Mouse (Mus musculus): ENCODE data around the gene Akap7. TPM values are rescaled to one million over a fixed set of nuclear protein-coding genes. Genes with fewer than 3 reads are reported as not detected.

Akap7 gene
- total RNA-seq, 2 experiments from 2014 or later: 53.2 to 68.6 TPM

DNA sequence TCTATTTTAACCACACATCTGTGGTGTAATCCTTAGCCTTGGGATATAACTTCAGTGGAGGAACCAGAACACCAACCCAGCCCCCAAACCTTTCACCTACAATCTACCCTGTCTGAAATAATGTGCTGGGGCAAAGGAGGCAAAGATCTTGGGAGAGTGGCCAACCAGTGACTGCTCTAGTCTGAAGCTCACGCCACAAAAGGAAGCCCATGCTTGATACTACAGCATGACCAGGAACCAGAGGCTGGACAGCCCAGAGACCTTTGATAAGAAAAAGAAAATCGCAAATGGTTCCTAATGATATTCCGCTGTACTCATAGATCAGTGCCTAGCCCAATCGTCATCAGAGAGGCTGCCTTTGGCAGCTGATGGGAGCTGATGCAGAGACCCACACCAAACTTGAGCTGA lies 9.4 kb downstream of the Akap7 start:
- intact Hi-C loops (cut with DNase I): loop anchor here (2.0 kb wide), 1 partner anchor 33 kb away; no protein-coding TSS in a partner anchor
- DNase-seq: peak in 1 of 2 experiments; percentile 45

DNA sequence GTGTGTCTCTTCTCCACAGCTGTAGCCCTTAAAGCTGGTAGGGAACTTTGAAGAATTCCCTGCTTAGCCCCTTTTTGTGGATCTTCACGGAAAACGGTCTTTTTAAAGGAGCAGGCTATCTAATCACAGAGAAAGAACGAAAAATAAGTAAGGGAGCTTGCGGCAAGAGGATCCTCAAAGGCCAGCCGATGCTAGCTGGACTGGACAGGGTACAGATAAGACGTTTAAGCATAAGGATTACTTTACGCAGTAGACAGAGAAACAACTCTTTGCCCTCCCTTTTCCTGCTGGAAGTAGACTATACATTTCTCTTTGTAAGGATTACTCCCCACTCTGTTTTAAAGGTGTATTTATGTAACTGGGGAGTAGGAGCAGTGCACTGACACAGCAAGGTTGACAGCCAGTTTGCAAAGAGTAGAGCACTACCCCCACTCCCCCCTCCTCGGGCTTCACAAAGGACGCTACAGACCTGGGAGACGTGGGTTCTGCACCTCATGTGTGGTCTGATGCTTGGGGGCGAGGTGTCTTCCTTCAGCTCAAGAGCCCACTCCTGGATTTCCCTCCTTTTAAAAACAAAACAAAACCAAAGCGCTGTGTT lies 9.9 kb downstream of the Akap7 start:
- peak in 1 of 2 experiments; percentile 20 for DNase-seq
- intact Hi-C loops (cut with DNase I): loop anchor here (2.0 kb wide), 1 partner anchor 33 kb away; no protein-coding TSS in a partner anchor

GRCm38 (mm10) chr10:25296657-25297369 lies 10.9 kb downstream of the Akap7 start:
- intact Hi-C loops (cut with DNase I): loop anchor here (1.0 kb wide), 1 partner anchor 62 kb away; the partner anchor contains the start of gene Epb41l2
- peak; percentile 92 to 95 for DNase-seq

DNA sequence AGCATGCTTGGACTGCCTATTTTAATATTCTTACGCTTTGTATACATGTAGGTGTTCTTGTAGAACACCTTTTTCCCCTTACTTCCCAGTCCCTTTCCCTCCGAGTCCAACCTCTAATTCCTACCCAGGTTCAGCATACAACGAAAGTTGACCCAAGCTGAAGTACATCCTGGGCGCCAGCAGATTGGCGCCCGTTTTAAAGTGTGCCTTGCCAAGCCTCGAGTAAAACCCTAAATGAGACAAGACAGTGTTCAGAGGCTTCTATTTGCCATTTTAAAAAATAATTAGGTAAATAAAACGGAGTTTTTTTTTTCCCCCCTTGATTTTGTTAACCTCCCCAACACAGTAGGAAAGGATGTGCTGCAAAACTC lies 11.4 kb downstream of the Akap7 start:
- DNase-seq: no peak
- intact Hi-C loops (cut with DNase I): loop anchor here (1.0 kb wide), 1 partner anchor 63 kb away; the partner anchor contains the start of gene Epb41l2

DNA sequence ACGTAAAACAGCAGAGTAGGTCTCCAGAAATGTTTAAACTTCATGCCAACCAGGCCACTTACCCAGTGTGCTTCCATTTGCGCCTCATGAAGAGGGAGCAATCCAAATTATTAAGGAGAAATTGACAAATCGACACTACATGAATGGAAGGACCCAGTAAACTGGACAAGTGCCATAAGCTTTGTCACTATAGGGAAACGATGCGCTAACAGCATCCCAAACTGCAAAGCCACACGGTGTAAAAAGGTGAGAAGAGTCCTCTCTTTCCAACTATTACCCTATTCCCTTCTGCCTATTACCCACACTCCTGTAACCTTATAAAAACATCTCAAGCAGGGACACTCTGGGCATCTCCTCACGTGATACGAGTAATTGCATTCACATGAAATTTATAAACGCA lies 11.8 kb downstream of the Akap7 start:
- no peak for DNase-seq
- intact Hi-C loops (cut with DNase I): loop anchor here (1.0 kb wide), 1 partner anchor 63 kb away; the partner anchor contains the start of gene Epb41l2

- intact Hi-C loops (cut with DNase I): no loop called here
Observed at GRCm38 (mm10) chr10:25294999-25295398, 12.7 kb downstream of the Akap7 start.

GRCm38 (mm10) chr10:25293796-25294195 lies 13.9 kb downstream of the Akap7 start:
- intact Hi-C loops (cut with DNase I): no loop called here

More at GRCm38 (mm10) chr10:25294999-25295398, 12.7 kb downstream of the Akap7 start:
- no peak for DNase-seq

DNA sequence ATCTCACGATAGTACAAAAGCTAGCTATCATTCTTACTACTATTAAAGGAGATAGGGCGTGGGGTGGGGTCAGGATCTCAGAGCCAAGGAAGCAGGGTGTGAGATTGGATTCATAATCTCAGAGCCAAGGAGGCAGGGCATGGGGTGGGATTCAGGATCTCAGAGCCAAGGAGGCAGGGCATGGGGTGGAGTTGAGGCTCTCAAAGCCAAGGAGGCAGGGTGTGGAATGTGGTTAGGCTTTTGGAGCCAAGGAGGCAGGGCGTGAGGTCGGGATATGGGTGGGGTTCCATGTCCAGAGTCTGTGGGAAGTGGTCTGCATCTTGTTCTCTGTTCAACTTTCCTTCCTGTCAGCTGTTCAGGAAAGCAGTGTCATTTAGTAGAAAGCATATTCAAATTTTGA lies 16.6 kb downstream of the Akap7 start:
- intact Hi-C loops (cut with DNase I): no loop called here
- peak; percentile 57 to 61 for DNase-seq

More at GRCm38 (mm10) chr10:25293796-25294195, 13.9 kb downstream of the Akap7 start:
- DNase-seq: no peak

DNA sequence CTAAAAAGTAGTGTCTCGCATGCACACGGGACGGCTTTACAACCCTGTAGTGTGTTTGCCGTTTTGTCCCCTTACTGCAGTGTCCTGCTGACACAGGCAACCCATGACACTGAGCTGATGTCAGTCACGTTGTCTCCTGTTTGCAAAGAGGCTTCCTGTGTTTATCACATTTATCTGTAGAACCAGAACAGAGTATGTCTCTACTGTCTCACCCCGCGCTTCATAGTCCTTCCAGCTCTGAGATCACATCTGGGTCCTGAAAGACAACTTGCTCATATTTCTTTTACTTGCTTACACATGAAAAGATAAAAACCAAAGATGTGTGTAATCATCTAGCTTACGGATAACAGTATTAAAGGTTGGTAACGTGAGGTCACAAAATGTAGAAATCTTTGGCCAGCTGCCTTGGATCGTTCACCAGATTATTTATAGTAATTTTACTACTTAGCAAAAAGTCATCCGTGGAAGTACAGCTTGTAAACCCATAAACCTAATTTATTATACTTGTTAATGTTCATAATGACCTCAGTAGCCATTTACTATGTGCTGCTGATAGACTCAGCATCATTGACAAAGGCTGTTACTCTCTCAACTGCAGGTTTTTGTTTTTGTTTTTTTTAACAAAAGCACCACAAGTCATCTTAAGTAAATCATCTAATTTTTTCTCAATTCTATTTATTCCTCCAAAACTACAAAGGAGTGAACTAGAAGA lies 22.4 kb downstream of the Akap7 start:
- intact Hi-C loops (cut with DNase I): no loop called here

DNA sequence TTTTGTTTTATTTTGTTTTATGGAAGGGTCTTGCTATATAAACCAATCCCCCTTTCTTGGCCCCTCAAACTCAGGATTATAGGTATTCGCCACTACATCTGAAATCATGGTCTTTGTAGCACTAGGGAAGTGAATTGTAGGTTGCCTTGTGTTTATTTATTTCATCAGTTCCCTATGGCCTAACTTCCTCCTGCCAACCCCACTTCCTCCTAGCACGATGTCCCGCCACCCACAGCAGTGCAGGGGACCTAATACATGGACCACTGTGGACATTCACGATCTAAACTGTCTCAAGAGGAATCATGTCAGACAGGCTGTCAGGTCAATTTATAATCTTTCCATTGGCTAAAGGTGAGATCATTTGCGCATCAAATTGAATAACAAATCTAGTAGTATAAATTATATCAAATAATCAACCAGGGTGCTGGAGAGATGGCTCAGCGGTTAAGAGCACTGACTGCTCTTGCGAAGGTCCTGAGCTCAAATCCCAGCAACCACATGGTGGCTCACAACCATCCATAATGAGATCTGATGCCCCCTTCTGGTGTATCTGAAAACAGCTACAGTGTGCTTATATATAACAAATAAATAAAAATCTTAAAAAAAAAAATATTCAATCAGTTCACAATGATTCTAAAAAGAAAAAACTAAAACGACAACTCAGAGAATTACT lies 23.1 kb downstream of the Akap7 start:
- no peak for DNase-seq
- intact Hi-C loops (cut with DNase I): no loop called here

More for the DNA sequence above, 22.4 kb downstream of the Akap7 start:
- DNase-seq: no peak

DNA sequence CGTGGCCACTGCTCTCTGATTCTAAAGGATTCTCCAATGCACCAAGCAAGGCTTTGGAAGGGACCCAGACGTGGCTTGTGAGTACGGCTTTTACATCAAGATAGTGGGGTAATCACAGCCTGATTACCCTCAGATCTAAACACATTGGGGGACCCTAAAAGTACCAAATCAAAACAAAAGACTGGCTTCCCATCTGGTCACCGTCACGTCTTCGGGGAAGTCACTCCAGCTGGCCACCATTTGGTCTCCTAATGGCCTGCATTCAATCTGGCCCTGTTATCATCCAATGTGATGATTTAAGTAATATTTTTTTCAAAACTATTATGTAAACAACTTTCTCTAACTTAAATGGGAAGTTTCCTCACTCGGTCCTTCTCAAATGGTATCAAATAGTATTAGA lies 24.3 kb downstream of the Akap7 start:
- no peak for DNase-seq
- intact Hi-C loops (cut with DNase I): no loop called here

- no peak for DNase-seq
- intact Hi-C loops (cut with DNase I): no loop called here
Observed at GRCm38 (mm10) chr10:25280141-25280540, 27.5 kb downstream of the Akap7 start.

GRCm38 (mm10) chr10:25279406-25279805 lies 28.3 kb downstream of the Akap7 start:
- DNase-seq: no peak
- intact Hi-C loops (cut with DNase I): no loop called here

- intact Hi-C loops (cut with DNase I): no loop called here
- DNase-seq: no peak
Observed at GRCm38 (mm10) chr10:25275492-25275891, 32.2 kb downstream of the Akap7 start.

DNA sequence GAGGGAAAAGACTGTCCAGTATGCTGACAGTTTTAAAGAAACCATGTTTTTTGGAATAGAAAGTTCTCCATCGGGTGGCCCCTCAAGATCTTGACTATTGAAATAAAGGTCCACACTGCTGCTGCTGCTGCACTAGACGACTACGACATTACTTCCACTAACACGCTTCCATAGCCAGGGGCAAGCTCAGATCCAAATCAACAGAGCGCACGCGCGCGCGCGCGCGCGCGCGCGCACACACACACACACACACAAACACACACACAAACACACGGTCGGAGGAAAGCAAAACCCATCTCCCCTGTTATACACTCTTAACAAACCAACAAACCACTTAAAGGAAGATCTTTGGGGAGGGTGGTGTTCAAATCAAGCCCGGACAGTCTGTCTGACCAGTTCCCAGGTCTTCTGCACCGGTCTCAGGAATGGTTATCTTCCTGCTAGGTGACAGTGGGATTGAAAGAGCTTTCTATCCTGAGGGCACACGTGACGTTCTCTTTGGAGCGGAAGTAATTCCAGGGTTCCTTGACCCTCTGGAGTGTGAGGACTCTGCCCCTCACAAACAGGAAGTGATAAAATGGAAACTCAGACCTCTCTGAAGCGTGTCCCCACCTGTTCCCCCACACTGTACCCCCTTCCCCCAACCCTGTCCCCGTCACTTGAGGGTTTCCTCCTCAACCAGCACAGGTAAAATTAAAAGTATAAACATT lies 32.9 kb downstream of the Akap7 start:
- intact Hi-C loops (cut with DNase I): no loop called here
- no peak for DNase-seq

- no peak for DNase-seq
- intact Hi-C loops (cut with DNase I): no loop called here
Observed at GRCm38 (mm10) chr10:25273731-25274130, 33.9 kb downstream of the Akap7 start.

DNA sequence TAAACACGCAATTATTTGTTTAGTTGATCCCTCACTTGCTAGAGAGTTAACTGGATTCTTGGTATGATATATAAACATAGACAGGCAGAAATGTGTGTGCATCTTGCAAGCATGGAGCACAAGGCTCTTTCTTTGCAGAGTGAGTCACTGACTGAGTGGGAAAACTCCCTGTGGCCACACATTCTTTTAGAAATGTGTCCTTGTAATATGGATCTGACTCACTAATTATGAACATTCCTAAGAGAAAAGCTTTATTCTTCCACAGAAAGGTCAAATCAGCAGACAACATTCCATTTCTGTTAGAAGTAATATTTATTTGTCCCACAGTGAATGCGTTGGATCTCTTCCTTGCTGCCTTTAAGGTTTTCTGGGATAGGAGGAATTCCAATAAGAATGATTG lies 35.9 kb downstream of the Akap7 start:
- intact Hi-C loops (cut with DNase I): no loop called here
- DNase-seq: no peak

GRCm38 (mm10) chr10:25271207-25271606 lies 36.5 kb downstream of the Akap7 start:
- no peak for DNase-seq
- intact Hi-C loops (cut with DNase I): no loop called here

- intact Hi-C loops (cut with DNase I): loop anchor here (1.0 to 10.0 kb wide), 5 partner anchors 92 to 1066 kb away; no protein-coding TSS in a partner anchor
- peak in 1 of 2 experiments; percentile 18 for DNase-seq
Observed at GRCm38 (mm10) chr10:25268476-25269351, 39.0 kb downstream of the Akap7 start.
